Mouse (Mus musculus) NIH3T3 (cell line): ENCODE measurements around the gene E130309D02Rik.
A peak's percentile ranks its signal among the peaks of the same experiment; 100 is the strongest.

Experiments used
- DNase-seq: peaks from one replicate; pipeline ENCODE4 v3.0.0-alpha.2; 2012; ENCODE audit warnings: low read depth

The E130309D02Rik gene

GRCm38 (mm10) chr5:143314730-143315513, at the start of gene E130309D02Rik:
Gene E130309D02Rik, minus strand, starts transcription at chr5:143315360.
- DNase-seq, result peak; percentile 91

GRCm38 (mm10) chr5:143363678-143364615, 48.8 kb upstream of the E130309D02Rik start:
- no peak for DNase-seq

- DNase-seq, result no peak
These were observed 46.3 kb upstream of the E130309D02Rik start for GRCm38 (mm10) chr5:143361428-143361827.

GRCm38 (mm10) chr5:143360000-143360399, 44.8 kb upstream of the E130309D02Rik start:
- DNase-seq, result peak; percentile 50

GRCm38 (mm10) chr5:143359263-143359662, 44.1 kb upstream of the E130309D02Rik start:
- no peak for DNase-seq

- DNase-seq, result no peak
These were observed 42.4 kb upstream of the E130309D02Rik start for GRCm38 (mm10) chr5:143357564-143357963.

- DNase-seq, result peak; percentile 18
These were observed 41.7 kb upstream of the E130309D02Rik start, which contains the start of gene Grid2ip for GRCm38 (mm10) chr5:143356686-143357388. Gene Grid2ip, plus strand, starts transcription at chr5:143357338.

GRCm38 (mm10) chr5:143356017-143356416, 40.9 kb upstream of the E130309D02Rik start:
- no peak for DNase-seq

GRCm38 (mm10) chr5:143346367-143346766, 31.2 kb upstream of the E130309D02Rik start:
- no peak for DNase-seq

GRCm38 (mm10) chr5:143339603-143340002, 24.4 kb upstream of the E130309D02Rik start:
- no peak for DNase-seq

GRCm38 (mm10) chr5:143336559-143336958, 21.4 kb upstream of the E130309D02Rik start:
- DNase-seq, result peak; percentile 23

GRCm38 (mm10) chr5:143335089-143335460, 19.9 kb upstream of the E130309D02Rik start:
- DNase-seq, result peak; percentile 10

GRCm38 (mm10) chr5:143334418-143335088, 19.4 kb upstream of the E130309D02Rik start:
- DNase-seq, result no peak

- DNase-seq, result peak; percentile 91
These were observed 18.7 kb upstream of the E130309D02Rik start for GRCm38 (mm10) chr5:143333872-143334271.

- DNase-seq, result peak; percentile 94
These were observed 13.7 kb upstream of the E130309D02Rik start, which contains the start of gene Zdhhc4 for GRCm38 (mm10) chr5:143328690-143329495. Gene Zdhhc4, minus strand, starts transcription at chr5:143329256.

- DNase-seq, result no peak
These were observed 2.1 kb upstream of the E130309D02Rik start for GRCm38 (mm10) chr5:143317288-143317610.

GRCm38 (mm10) chr5:143316605-143317287, 1.6 kb upstream of the E130309D02Rik start:
- DNase-seq, result no peak

GRCm38 (mm10) chr5:143315514-143315888, 341 bp upstream of the E130309D02Rik start:
- no peak for DNase-seq

- DNase-seq, result peak; percentile 21
These were observed 904 bp downstream of the E130309D02Rik start for GRCm38 (mm10) chr5:143314183-143314729.

GRCm38 (mm10) chr5:143311886-143312285, 3.3 kb downstream of the E130309D02Rik start:
- peak; percentile 88 for DNase-seq
